Mouse (Mus musculus) heart, adult 2 months (tissue): Measurements from ENCODE around the gene Mib2.
"Not testable (repeated sequence)": the region's sequence is repeated elsewhere in the genome, so short reads cannot be mapped to it uniquely, and the experiment has no call there.

Source experiments
- CTCF ChIP-seq: fragments of 200-600 bp; IDR thresholded peaks from 2 replicates; pipeline ENCODE4 v1.8.1; 2022; ENCODE audit warnings: antibody characterized with exemption, mild to moderate bottlenecking, moderate library complexity
- POLR2A ChIP-seq: fragments of 200-500 bp; IDR thresholded peaks from 2 replicates; pipeline ENCODE4 v1.6.1; 2011; ENCODE audit warnings: mild to moderate bottlenecking, low read depth, low read length, control low read depth; ENCODE audit not compliant: insufficient read depth

- not testable (repeated sequence) for TF ChIP-seq CTCF, POLR2A
Measured at GRCm38 (mm10) chr4:155645308-155645707, 23.7 kb downstream of the Mib2 start, which contains the start of gene Gm10563.
